Mouse (Mus musculus): Measurements from ENCODE around the gene Nrde2. TPM values are rescaled to one million over a fixed set of nuclear protein-coding genes. Genes with fewer than 3 reads are reported as not detected.

Nrde2 gene
- polyA plus RNA-seq, 1 experiment from 2014 or later, result 16.8 TPM

Other genes starting within 250 kb of the Nrde2 start
- 0.31 and 0.42 TPM in 2 replicates for gene Kcnk13, start 195.2 kb downstream of the Nrde2 start, polyA plus RNA-seq (2016; fragmentation: Nextera tagmentation; extraction: Ambion mirVana)
- 335 and 353 TPM in 2 replicates for gene Psmc1, start 49.5 kb downstream of the Nrde2 start, polyA plus RNA-seq (2016; fragmentation: Nextera tagmentation; extraction: Ambion mirVana)
- 1,646 and 1,801 TPM in 2 replicates for gene Calm1, start 39.8 kb upstream of the Nrde2 start, polyA plus RNA-seq (2016; fragmentation: Nextera tagmentation; extraction: Ambion mirVana)